Mouse (Mus musculus) midbrain, postnatal 0 days (tissue): ENCODE data around the gene Gpnmb. TPM values are rescaled to one million over a fixed set of nuclear protein-coding genes. Genes with fewer than 3 reads are reported as not detected.

Experiments
- ATAC-seq: fragments of 200-750 bp; cut with Nextera tagmentation; 2 replicates; pipeline ENCODE4 v1.8.0; 2017; ENCODE audit warnings: moderate number of reproducible peaks, mild to moderate bottlenecking, moderate TSS enrichment, moderate library complexity; ENCODE audit not compliant: low FRiP score
- DNase-seq: peaks from one replicate; pipeline ENCODE4 v3.0.0-alpha.2; 2015; ENCODE audit warnings: low spot score
- H3K27ac ChIP-seq: fragments of 300-500 bp; sonication (generic); 2 replicates; pipeline ENCODE4 v1.5.1; 2014; ENCODE audit warnings: low read depth, mild to moderate bottlenecking, low read length, mixed read lengths
- H3K27me3 ChIP-seq: fragments of 300-500 bp; sonication (generic); 2 replicates; pipeline ENCODE4 v1.6.1; 2014; ENCODE audit warnings: low read length, control low read depth, mixed read lengths; ENCODE audit not compliant: insufficient read depth
- H3K36me3 ChIP-seq: fragments of 300-500 bp; sonication (generic); 2 replicates; pipeline ENCODE4 v1.6.1; 2014; ENCODE audit warnings: low read length, control low read depth, mixed read lengths; ENCODE audit not compliant: insufficient read depth
- H3K4me1 ChIP-seq: fragments of 300-500 bp; sonication (generic); 2 replicates; pipeline ENCODE4 v1.6.1; 2014; ENCODE audit warnings: mild to moderate bottlenecking, control low read depth, antibody characterized with exemption, low read length, mixed read lengths; ENCODE audit not compliant: insufficient read depth
- H3K4me2 ChIP-seq: fragments of 300-500 bp; sonication (generic); 2 replicates; pipeline ENCODE4 v1.6.1; 2014; ENCODE audit warnings: low read depth, mild to moderate bottlenecking, low read length, mixed read lengths; ENCODE audit not compliant: poor library complexity, severe bottlenecking
- H3K4me3 ChIP-seq: fragments of 300-500 bp; sonication (generic); 2 replicates; pipeline ENCODE4 v1.5.1; 2014; ENCODE audit warnings: low read depth, mild to moderate bottlenecking, low read length, moderate library complexity
- H3K9ac ChIP-seq: fragments of 300-500 bp; sonication (generic); replicated peaks from 2 replicates; pipeline ENCODE4 v1.6.1; 2014; ENCODE audit warnings: mild to moderate bottlenecking, low read length, moderate library complexity, mixed read lengths; ENCODE audit not compliant: poor library complexity, severe bottlenecking
- H3K9me3 ChIP-seq: fragments of 300-500 bp; sonication (generic); 2 replicates; pipeline ENCODE4 v1.6.1; 2016; ENCODE audit warnings: low read length, control low read depth
- CTCF ChIP-seq: IDR thresholded peaks from 2 replicates; pipeline ENCODE4 v1.5.1; 2016; ENCODE audit warnings: antibody characterized with exemption, mild to moderate bottlenecking
- WGBS: fragments of 180-500 bp; shearing (Covaris S2); extraction: QIAGEN DNeasy Blood & Tissue Kit; methylation state at CpG from one replicate; pipeline ENCODE4 v1.1.7; 2014; 5-methylcytosine and 5-hydroxymethylcytosine counted together
- polyA plus RNA-seq: library from polyadenylated mRNA; unstranded; fragments of >200 nt; fragmentation: Nextera tagmentation; extraction: Ambion mirVana; gene quantifications from 2 replicates; pipeline ENCODE4 v1.2.1, GENCODE M21; 2015
- total RNA-seq: library from RNA; depleted of rRNA; stranded (reverse); fragments of >200 nt; gene quantifications from 2 replicates; pipeline ENCODE4 v1.2.3, GENCODE M21; 2014; rRNA removed

Gpnmb gene
- total and polyA plus RNA-seq, 2 experiments from 2014 or later: 0.77 to 1.5 TPM

GRCm38 (mm10) chr6:49118446-49118845, 82.1 kb downstream of the Gpnmb start:
- Histone ChIP-seq H3K4me2 (no peak overlapping the region), H3K9ac (no peak overlapping the region), H3K27ac (no peak overlapping the region), H3K9me3 (no peaks in the 10 kb centered on the region), H3K4me1 (no peaks in the 10 kb centered on the region), H3K4me3 (no peak overlapping the region), H3K36me3 (no peaks in the 10 kb centered on the region), H3K27me3 (no peaks in the 10 kb centered on the region)
- ATAC-seq: no peak
- WGBS: 81% methylated on average over 8 of the region's 8 CpGs
- no peak for DNase-seq
- TF ChIP-seq CTCF: no peak

- DNase-seq (peak; percentile 43), ATAC-seq (no peak)
- WGBS: 81% methylated on average over 1 of the region's 1 CpGs
- Histone ChIP-seq H3K27me3 (no peaks in the 10 kb centered on the region), H3K9ac (no peak overlapping the region), H3K4me3 (no peak overlapping the region), H3K36me3 (no peaks in the 10 kb centered on the region), H3K4me2 (no peak overlapping the region), H3K27ac (no peak overlapping the region), H3K9me3 (no peaks in the 10 kb centered on the region), H3K4me1 (no peaks in the 10 kb centered on the region)
- no peak for TF ChIP-seq CTCF
Observed at GRCm38 (mm10) chr6:49119462-49120135, 83.3 kb downstream of the Gpnmb start.

DNA sequence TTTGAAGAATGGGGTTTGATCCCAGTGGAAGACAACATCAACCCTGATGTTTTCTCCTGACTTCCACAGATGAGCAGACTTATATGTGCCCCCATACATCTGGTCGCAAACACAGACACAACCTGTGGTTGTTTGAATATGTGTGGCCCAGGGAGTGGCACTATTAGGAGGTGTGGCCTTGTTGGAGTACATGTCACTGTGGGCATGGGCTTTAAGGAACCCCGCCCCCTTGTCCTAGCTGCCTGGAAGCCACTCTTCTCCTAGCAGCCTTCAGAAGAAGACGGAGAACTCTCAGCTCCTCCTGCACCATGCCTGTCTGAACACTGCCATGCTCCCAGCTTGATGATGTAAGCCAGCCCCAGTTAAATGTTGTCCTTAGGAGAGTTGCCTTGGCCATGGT, 84.0 kb downstream of the Gpnmb start:
- Histone ChIP-seq H3K27ac (no peak overlapping the region), H3K4me2 (no peak overlapping the region), H3K27me3 (no peaks in the 10 kb centered on the region), H3K36me3 (no peaks in the 10 kb centered on the region), H3K9me3 (no peaks in the 10 kb centered on the region), H3K4me3 (no peak overlapping the region), H3K9ac (no peak overlapping the region), H3K4me1 (no peaks in the 10 kb centered on the region)
- ATAC-seq: no peak
- no peak for TF ChIP-seq CTCF
- DNase-seq: no peak
- 97% methylated on average over 3 of the region's 3 CpGs for WGBS

Other genes with a start within 250 kb of the Gpnmb start
- gene Tmem176a, start 195.6 kb upstream of the Gpnmb start, total RNA-seq: 15.1 and 24.3 TPM in 2 replicates
- gene Tmem176a, start 195.6 kb upstream of the Gpnmb start, polyA plus RNA-seq: 27.0 and 31.6 TPM in 2 replicates
- 65.5 and 70.7 TPM in 2 replicates for gene Tmem176b, start 195.1 kb upstream of the Gpnmb start, total RNA-seq
- gene Tmem176b, start 195.1 kb upstream of the Gpnmb start, polyA plus RNA-seq: 107 and 112 TPM in 2 replicates
- not detected in 2 replicates for gene Aoc1, start 163.7 kb upstream of the Gpnmb start, total RNA-seq
- gene Aoc1, start 163.7 kb upstream of the Gpnmb start, polyA plus RNA-seq: 0.14 and 0.23 TPM in 2 replicates
- gene 1600015I10Rik, start 106.7 kb upstream of the Gpnmb start, total RNA-seq: not detected in 2 replicates
- gene 1600015I10Rik, start 106.7 kb upstream of the Gpnmb start, polyA plus RNA-seq: not detected in 2 replicates
- not detected in 2 replicates for gene Doxl2, start 61.6 kb upstream of the Gpnmb start, total RNA-seq
- not detected in 2 replicates for gene Doxl2, start 61.6 kb upstream of the Gpnmb start, polyA plus RNA-seq
- gene Svs1, start 49.7 kb upstream of the Gpnmb start, total RNA-seq: not detected in 2 replicates
- gene Svs1, start 49.7 kb upstream of the Gpnmb start, polyA plus RNA-seq: not detected in 2 replicates
- gene Malsu1, start 37.2 kb downstream of the Gpnmb start, total RNA-seq: 32.0 and 47.7 TPM in 2 replicates
- gene Malsu1, start 37.2 kb downstream of the Gpnmb start, polyA plus RNA-seq: 90.6 and 92.3 TPM in 2 replicates
- 5.4 and 7.4 TPM in 2 replicates for gene Igf2bp3, start 178.4 kb downstream of the Gpnmb start, total RNA-seq
- 8.8 and 10.6 TPM in 2 replicates for gene Igf2bp3, start 178.4 kb downstream of the Gpnmb start, polyA plus RNA-seq
- 66.9 and 70.7 TPM in 2 replicates for gene Tra2a, start 227.5 kb downstream of the Gpnmb start, total RNA-seq
- gene Tra2a, start 227.5 kb downstream of the Gpnmb start, polyA plus RNA-seq: 35.3 and 41.8 TPM in 2 replicates